Mouse (Mus musculus) left cerebral cortex, postnatal 25 days (tissue): ENCODE results near the gene 2310011J03Rik. TPM values are rescaled to one million over a fixed set of nuclear protein-coding genes. Genes with fewer than 3 reads are reported as not detected.

ENCODE experiments used
- DNase-seq, 2 experiments: peaks; one replicate each; pipeline ENCODE4 v3.0.0; 2022; ENCODE audit warnings: low spot score in 2 of 2, mixed read lengths in 1 of 2
- intact Hi-C: fragments of 180-260 bp; cut with DNase I; formaldehyde crosslinking; loops from one replicate; pipeline ENCODE4 v1.15.1; 2025
- total RNA-seq, 2 experiments: library from RNA; stranded (reverse); gene quantifications; 2 replicates each; pipeline ENCODE4 v1.2.3; 2021

Gene 2310011J03Rik
- total RNA-seq, 2 experiments from 2014 or later = 27.3 to 29.8 TPM

DNA sequence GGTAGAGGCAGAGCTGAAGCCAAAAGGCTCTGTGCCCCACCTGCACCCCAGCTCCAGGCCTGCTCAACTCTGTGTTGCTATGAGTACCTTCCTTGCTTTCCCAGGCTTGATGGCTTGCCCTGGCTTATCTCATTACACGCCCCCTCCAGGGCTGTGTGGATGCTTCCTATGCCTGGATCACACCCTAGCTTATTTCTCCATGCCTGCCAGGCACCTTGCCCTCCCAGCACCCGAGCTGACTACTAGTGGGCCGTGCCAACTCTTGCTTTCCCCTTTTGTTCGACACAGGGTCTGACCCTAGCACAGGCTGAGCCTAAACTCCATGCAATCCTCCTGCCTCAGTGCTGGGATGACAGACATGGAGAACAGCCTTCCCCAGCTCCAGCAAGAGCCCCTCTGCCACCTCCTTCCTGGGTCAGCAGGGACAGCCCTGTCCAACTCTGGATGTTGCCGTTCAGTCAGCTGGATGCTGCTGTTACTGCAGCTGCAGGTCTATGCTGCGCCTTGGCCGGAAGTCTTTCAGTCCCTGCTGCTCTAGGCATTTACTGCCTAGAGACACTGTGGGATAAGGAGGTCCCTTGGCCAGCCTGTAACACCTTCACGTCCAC, 22.7 kb downstream of the 2310011J03Rik start:
- intact Hi-C loops = no loop called here
- no peak for DNase-seq

DNA sequence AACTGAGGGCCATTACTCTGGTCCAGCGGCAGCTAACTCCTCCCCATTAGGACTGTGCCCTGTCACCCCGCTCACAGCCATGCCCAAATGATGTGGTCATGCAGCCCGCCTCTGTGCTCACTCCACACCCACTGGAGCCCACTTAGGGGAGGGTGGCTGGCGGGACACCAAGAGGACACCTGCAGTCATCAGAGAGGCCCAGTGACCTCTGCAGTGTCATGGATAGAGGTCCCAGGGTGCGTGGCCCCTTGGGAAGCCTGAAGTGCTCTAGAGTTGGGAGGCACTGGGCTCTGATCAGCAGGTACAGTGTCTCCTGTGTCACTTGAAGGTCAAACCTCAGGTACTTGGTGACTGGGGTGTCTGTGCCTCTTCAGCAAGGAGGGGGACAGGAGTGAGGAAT, 23.5 kb downstream of the 2310011J03Rik start:
- intact Hi-C loops = no loop called here
- DNase-seq = no peak

DNA sequence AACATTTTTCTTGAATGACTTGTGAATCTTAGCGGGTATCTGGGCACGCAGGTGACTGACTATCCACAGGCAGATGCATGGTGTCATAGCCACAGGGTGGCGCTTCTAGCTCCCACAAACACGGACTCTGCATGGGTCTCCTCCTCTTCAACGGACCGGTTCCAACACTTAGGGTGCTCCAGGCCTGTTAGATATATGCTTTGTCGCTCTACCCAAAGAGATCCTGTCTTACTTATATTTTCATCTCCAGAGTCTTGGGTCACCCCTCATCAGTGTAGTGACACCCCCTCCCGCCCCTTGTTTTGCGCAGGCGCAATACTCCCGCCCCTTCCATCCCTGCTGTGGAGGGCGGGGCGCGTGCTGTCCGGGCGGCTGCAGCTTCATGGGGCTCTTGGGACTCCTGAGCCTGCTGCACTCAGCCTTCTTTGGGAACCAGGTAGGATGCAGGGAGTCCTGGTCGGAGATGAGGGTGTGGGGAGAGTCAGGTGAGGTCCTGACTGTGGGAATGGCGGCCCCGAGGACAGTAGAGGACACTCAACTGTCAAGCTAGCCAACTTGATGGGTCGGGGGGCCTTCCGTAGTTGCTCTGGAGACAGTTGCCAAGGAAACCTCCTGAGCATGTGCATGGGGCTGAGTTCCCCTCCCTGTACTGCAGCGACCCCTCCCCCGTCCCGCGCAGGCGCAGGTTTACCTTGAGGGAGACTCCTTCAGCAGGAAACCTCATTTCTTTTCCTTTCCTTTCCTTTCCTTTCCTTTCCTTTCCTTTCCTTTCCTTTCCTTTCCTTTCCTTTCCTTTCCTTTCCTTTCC, 24.5 kb downstream of the 2310011J03Rik start, which contains the start of gene Apc2:
Apc2 (plus strand) TSS at position 360 of the 808 bp plus-strand sequence.
- peak; percentile 84 to 86 for DNase-seq
- intact Hi-C loops = loop anchor here (2.0 kb wide), 2 partner anchors 53 to 79 kb away; partner anchors contain the start of gene Adamtsl5

DNA sequence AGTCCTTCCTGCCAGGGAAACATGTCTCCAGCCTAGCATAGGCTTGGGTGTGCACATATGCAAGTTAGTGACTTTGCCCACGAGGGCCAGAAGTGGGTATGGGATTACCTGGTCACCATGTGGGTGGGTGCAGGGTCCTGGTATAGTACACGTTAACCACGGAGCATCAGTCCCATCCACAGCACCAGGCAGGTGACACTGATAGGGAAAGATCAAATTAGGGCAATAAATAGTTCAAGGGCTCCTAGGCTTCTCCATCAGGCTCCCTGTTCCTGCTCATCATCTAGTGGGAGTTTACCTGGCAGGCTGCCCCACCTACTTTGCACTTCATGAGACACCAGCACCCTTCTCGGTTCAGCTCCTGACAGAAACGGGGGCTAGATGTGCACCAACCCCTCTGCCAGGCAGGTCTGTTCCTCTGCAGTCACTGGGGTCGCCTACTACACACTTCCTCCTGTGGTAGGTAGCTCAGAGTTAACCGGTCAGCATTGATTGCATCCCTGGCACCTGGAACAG, 25.5 kb downstream of the 2310011J03Rik start:
- intact Hi-C loops = loop anchor here (2.0 kb wide), 2 partner anchors 54 to 80 kb away; partner anchors contain the start of gene Adamtsl5

DNA sequence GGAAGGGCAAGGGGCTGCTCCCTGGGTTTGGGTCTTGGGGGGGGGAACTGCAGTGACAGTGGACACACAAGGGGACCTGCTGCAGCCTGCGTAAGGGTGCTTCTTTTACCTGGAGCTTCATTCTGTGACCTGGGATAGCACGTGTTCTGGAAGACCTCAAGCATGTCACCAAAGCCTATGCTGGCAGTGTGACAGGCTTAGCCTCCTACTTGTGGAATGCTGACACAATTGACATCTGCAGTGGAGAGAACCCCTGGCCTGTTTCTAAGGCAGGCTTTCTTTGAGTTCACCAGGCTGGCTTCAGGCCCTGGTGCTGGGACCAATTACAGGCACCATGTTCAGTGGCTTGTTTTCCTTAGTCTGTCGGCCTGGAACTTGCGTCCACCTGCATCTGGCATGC, 26.0 kb downstream of the 2310011J03Rik start:
- intact Hi-C loops = loop anchor here (2.0 kb wide), 2 partner anchors 54 to 80 kb away; partner anchors contain the start of gene Adamtsl5
- no peak for DNase-seq

More for the DNA sequence above, 25.5 kb downstream of the 2310011J03Rik start:
- DNase-seq = no peak

DNA sequence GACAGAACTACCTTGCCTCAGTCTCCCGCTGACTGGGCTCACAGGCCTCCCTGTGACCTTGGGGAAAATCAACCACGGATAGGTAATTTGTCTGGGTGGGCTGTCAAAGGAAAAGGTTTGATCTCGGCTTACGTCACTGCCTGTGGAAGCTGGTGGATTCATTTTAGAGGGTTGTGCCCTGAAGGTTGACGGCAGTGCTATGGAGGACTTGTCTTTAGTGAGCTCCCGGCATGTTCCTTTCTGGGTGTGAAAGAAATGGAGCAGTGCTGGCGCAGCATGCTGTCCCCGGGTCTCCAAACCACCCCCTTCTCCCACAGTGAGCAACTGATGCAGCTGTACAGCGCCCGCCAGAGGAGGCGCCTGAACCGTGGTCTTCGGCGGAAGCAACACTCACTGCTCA, 27.0 kb downstream of the 2310011J03Rik start:
- DNase-seq = no peak

DNA sequence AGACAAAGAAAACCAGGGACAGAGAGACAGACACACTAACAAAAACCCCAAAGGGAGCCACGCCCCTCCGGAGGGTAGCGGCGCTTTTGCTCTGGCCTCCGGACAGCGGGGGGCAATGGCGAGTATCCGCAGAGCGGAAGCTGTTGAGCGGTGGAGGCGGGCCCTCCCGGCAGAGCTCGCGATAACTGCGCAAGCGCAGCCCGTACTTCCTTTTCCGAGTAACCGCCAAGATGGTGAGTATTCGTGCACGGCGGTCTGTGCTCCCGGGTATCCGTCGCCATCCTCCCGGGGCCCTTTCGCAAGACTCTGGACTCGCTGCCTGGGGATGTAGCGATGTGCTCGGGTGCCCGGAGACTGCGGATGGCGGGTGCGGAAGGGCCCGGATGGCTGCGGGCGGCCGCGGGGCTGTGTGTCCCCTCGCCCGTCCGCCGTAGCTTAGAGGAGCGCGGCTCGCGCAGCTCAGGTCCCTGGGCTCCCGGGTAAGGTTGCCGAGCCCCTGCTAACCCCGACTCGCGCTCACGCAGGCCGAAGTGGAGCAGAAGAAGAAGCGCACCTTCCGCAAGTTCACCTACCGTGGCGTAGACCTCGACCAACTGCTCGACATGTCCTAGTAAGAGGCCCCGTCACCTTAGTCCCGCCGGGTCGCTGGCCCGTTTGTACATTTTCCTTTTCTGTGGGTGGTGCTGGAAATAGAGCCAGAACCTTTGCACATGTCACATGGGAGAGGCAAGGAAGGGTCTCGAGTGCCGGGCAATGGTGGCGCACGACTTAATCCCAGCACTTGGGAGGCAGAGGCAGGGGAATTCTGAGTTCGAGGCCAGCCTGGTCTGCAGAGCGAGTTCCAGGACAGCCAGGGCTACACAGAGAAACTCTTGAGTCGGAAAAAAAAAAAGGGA, 27.8 kb downstream of the 2310011J03Rik start, which contains the start of gene Rps15:
Rps15 (plus strand) TSS at position 203 of the 896 bp plus-strand sequence.
- peak; percentile 93 to 96 for DNase-seq
- intact Hi-C loops = no loop called here

More for the DNA sequence above, 27.0 kb downstream of the 2310011J03Rik start:
- intact Hi-C loops = no loop called here

DNA sequence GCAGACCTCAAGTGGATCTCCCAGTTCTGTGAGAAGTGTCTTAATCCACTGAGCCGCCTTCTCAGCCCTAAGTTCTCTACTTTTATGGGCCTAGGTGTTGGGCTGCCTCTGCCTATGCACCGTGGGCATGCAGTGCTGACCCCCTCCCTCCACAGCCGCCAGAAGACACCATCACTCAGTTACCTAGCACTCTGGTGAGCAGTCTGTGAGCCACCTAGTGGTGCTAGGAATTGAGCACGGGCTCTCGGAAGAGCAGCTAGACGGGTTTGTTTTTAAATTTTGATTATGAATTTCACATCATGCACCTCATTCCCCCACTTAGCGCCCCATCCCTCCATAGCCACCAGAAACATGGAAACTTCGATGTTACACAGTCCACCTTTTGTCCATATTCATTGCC, 31.7 kb downstream of the 2310011J03Rik start:
- no peak for DNase-seq
- intact Hi-C loops = loop anchor here (2.0 kb wide), 1 partner anchor 18 kb away; no protein-coding TSS in a partner anchor

DNA sequence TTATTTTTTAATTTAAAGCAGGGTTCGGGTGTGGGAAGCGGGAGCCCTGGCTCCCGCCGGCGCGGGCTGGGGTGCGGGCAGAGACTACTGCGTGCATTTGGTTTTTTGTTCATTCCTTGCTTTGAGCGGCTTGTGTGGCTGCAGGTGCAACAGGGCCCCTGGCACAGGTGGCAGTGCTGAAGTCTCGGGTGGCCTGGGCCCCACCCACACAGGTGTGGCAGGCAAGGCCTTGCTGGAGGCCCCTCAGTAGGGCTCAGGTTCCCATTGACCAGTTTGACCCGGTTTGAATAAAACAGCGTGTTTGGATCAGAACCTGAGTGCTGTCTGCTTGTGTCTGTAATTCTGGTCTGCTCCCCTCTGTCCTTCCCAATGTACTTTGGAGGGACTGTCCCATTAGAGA, 32.2 kb downstream of the 2310011J03Rik start:
- no peak for DNase-seq
- intact Hi-C loops = loop anchor here (2.0 kb wide), 1 partner anchor 17 kb away; no protein-coding TSS in a partner anchor

DNA sequence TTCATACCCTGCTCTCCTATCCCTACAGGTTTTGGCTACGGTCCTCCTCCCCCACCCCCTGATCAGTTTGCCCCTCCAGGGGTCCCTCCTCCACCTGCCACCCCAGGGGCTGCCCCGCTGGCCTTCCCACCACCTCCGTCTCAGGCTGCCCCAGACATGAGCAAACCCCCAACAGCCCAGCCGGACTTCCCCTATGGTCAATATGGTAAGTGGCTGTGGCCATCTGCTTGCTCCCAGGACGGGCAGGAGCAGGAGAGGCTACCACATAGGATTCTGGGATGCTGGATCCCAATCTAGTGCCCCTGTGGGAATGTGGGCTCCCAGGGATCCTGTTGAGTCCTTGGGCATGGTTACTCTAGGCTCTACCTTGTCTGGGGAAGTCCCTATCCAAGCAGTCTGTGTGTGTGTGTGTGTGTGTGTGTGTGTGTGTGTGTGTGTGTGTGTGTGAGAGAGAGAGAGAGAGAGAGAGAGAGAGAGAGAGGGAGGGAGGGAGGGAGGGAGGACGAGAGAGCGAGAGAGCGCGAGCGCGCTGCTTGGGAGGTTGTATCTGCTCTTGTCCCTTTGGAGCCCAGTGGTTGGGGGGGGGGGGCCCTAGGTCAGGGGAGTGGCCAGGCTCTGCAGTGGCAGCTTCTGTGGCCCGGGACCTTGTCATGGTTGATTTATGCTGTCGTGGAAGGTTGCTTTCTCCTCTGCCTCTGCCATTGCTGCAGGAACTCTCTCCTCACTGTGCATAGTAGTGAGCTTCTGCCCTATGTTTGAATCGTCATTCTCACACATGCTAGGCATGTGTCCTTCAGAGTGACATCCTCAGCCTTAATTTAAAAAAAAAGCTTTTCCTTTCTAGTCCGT, 34.9 kb downstream of the 2310011J03Rik start:
- intact Hi-C loops = no loop called here
- no peak for DNase-seq

DNA sequence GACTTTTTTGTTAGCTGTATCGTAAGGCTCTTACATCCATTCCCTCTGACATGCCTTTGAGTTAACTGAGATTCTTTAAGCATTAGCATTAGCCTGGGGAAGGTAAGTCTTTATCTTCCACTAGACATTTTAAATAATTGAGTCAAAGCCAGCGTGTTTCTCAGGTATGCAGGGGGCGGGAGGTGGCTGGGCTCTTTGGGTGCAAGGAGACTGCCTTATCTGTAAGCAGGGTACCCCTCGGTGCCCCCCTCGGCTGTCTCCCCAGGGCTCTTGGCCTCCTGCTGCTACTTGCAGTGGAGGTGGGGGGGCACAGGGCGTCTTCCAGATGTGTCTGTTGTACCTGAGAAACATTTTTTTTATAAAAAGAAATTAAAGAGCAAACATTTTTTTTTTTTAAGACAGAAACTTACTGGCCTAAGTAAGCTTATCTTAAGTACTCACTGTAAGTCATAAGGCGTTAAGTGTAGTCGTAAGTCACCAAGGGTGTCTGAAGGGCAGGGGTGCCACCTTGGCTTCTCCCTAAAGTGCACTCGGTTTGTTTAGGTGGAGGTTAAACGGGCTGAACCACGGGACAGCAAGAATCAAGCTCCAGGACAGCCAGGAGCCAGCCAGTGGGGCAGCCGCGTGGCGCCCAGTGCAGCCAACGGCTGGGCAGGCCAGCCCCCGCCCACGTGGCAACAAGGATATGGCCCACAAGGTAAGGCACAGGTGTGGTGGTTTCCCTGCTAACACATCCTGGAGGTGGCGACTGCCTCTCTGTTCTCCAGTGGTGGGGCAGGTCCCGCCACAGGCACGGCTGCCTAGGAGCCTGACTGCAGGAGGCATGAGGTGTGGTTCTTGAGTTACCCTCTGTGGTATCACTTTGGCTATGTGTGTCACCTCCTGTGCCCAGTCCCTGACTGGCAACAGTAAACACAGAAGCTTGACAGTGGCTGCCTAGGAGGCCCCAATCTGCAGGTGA, 37.6 kb downstream of the 2310011J03Rik start:
- intact Hi-C loops = no loop called here
- DNase-seq = no peak

DNA sequence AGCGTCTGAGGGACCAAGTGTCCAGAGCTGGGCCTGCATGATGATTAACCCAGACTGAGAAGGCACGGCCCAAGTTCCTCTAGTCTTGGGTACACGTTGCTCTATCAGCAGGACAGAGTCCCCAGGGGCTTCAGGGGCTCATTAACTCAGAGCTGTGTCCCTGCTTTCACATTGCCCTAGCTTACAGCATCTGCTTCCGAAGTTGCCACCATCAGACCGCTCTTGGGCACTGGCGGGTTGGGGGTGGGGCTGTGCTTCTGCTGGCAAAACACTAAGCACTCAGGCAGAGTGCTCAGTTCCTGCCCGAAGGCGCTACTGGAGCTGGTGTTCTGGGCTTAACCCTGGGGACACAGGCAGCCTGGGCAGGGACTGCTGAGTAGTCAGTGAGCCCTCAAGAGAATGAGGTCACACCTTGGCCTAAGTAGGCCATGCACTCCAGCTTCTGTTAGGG, 38.4 kb downstream of the 2310011J03Rik start:
- no peak for DNase-seq
- intact Hi-C loops = no loop called here

DNA sequence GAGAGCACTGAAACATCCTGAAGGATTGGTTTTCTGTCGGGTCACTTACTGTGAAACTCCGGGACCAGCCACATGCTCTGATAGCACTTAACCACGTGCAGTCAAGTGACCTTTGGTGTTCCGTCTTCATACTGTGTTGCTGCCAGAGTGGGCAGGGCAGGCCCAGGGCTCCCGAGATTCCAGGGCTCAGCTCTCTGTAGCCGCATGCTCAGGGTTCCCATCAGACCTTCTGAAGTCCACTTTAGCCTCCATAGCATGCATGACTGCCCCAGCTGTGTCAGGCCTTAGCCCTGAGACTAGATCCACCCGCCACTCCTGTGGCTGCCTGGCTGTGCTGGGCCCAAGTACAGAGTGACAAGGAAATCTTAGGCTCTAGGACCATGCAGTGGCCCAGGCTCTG, 39.0 kb downstream of the 2310011J03Rik start:
- no peak for DNase-seq
- intact Hi-C loops = no loop called here

DNA sequence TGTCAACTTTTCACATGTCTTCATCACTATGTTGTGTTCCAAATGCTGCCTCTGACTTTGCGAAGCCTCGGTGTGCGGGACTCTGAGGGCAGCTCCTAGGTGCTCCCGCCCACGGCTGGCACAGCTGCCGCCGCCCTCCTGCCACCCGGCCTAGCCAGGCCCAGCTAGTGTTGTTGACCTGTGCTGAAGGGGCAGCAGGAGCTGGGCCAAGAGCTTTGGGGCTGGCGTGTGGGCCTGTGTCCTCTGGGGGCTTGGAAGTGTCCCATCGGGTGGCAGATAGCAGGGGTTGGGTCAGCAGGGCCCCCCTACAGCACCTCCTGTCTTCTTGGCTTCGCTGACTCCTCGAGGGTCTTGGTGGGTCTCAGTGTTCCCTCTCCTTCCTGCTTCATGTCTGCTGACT, 41.1 kb downstream of the 2310011J03Rik start:
- intact Hi-C loops = no loop called here
- no peak for DNase-seq

DNA sequence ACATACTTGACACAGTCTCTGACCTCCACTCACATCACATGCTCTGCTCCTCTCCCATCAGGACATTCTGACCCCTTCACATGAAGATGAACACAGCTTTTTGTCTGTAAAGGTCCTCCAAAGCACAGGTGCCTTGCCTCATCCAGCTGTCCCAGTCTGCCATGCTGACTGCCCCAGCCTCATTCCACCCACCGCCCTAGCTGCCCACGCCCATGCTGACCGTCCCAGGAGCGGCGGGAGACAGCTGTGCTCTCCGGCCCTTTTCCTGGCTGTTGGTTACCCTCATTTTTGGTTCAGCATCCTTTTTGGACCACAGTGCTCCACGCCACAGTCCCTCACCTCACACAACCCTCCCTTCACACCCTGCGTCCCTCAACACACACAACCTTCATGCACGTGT, 41.9 kb downstream of the 2310011J03Rik start:
- intact Hi-C loops = no loop called here
- no peak for DNase-seq

DNA sequence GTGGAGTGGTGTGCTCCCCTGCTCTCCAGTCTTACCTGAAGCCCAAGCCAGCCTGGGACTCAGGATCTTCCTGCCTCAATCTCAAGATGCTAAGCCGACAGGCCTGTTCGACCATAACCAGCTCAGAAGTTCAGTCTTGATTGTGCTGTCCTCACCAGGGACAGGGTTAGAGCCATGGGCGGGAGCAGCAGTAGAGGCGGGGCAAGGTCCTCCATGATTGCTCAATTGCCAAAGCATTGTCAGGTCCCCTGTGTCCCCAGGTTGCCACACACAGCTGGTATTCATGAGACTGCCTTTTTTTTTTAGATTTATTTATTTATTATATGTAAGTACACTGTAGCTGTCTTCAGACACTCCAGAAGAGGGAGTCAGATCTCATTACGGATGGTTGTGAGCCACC, 44.1 kb downstream of the 2310011J03Rik start:
- DNase-seq = no peak
- intact Hi-C loops = no loop called here

DNA sequence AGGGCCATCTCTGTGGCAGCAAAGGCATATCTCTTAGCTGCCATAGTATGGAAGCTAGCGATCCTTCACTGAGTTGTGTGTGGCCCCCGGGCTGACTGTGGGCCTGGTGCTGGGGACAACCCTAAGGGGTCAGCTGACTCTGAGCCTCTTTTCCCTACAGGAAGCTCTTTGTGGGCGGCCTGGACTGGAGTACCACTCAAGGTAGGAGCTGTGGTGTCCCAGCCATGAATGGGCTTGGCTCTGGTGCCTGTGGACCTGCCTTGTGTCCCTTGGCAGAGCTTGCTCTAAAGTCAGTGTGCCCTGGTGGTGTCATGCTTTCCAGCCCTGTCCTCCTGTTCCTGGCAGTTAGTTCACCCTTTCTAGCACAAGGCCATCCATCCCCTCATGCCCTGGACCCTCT, 46.5 kb downstream of the 2310011J03Rik start:
- intact Hi-C loops = no loop called here
- no peak for DNase-seq
